ENCODE assay signal across 8 mouse cellular contexts in genomic region chr6:145417014-145417719, GRCm38 (mm10).
DNase-seq lines count a peak whose midpoint lies in the region; ATAC-seq lines count a peak whose summit lies in the region.

No protein-coding gene starts in this region.

- H3K36me3 ChIP-seq in heart, embryonic 12.5 days, result no peaks in the 10 kb centered on the region; the same call in 1 of the 2 replicates
- no peaks in the 10 kb centered on the region for H3K36me3 ChIP-seq in megakaryocyte, embryonic 14.5 days (replicated peaks; ENCODE audit: low read length)

- H3K4me3 ChIP-seq in heart, embryonic 12.5 days, result no peak overlapping the region
- peak overlapping the region; percentile 60 for H3K4me3 ChIP-seq in megakaryocyte, embryonic 14.5 days (replicated peaks)

- DNase-seq in heart, adult 11 months, result peak; percentile 93
- DNase-seq in 3134 (ENCODE audit: extremely low read depth, insufficient read length, low spot score), result peak; percentile 42
- DNase-seq in T-cell, adult 2 months (ENCODE audit: low spot score), result peak; percentile 52
- peak; percentile 81 for DNase-seq in testis, postnatal 10 days (ENCODE audit: low spot score)

- no peak overlapping the region for H3K27ac ChIP-seq in heart, embryonic 12.5 days (ENCODE audit: poor library complexity, severe bottlenecking)

- H3K4me1 ChIP-seq in heart, embryonic 12.5 days (replicated peaks), result peaks cover 9% of the 10 kb centered on the region; the same call in 1 of the 2 replicates
- H3K4me1 ChIP-seq in megakaryocyte, embryonic 14.5 days, result peaks cover 4% of the 10 kb centered on the region; the same call in 1 of the 2 replicates

- no peaks in the 10 kb centered on the region for H3K27me3 ChIP-seq in heart, embryonic 12.5 days (replicated peaks)
- peaks cover 23% of the 10 kb centered on the region for H3K27me3 ChIP-seq in megakaryocyte, embryonic 14.5 days (replicated peaks)

- 66% methylated on average over 16 of the region's 16 CpGs for WGBS in heart, embryonic 12.5 days

- H3K9me3 ChIP-seq in heart, embryonic 12.5 days (replicated peaks), result peaks cover 8% of the 10 kb centered on the region
- H3K9me3 ChIP-seq in megakaryocyte, embryonic 14.5 days, result no peaks in the 10 kb centered on the region

- ATAC-seq in heart, embryonic 12.5 days (ENCODE audit: insufficient number of reproducible peaks, low FRiP score), result no peak
- peak; percentile 83 for ATAC-seq in common myeloid progenitor, adult 5-6 weeks (replicated peaks; ENCODE audit: low read depth, poor library complexity, severe bottlenecking)
- peak; percentile 69 to 78; a peak in 3 of 4 replicates for ATAC-seq in hematopoietic stem cell, adult 5-6 weeks (replicated peaks in 1 of 2; ENCODE audit: insufficient read depth in 1 of 2, low FRiP score in 2 of 2, low TSS enrichment in 1 of 2, low read depth in 1 of 2, poor library complexity in 2 of 2, severe bottlenecking in 2 of 2)

- no peak overlapping the region for H3K4me2 ChIP-seq in heart, embryonic 12.5 days

- H3K9ac ChIP-seq in heart, embryonic 12.5 days, result no peak overlapping the region

Comparison
In these comparisons a context has a peak if more than half of its experiments do, and no peak if none do; other contexts are left out.
1. DNase-seq: peak in every context shown above with its lines; median percentile 93 in heart, adult 11 months; 81 in testis, postnatal 10 days; 52 in T-cell, adult 2 months; 42 in 3134.